Mouse (Mus musculus) embryonic facial prominence, embryonic 14.5 days (tissue): ENCODE results near the gene Ndufb8. TPM values are rescaled to one million over a fixed set of nuclear protein-coding genes. Genes with fewer than 3 reads are reported as not detected.

Source experiments
- ATAC-seq: fragments of 200-750 bp; cut with Nextera tagmentation; 2 replicates; pipeline ENCODE4 v1.8.0; 2017; ENCODE audit warnings: low read depth, moderate number of reproducible peaks, moderate TSS enrichment
- DNase-seq: peaks from one replicate; pipeline ENCODE4 v3.0.0-alpha.2; 2015; ENCODE audit warnings: low spot score
- H3K27ac ChIP-seq: fragments of 300-500 bp; sonication (generic); replicated peaks from 2 replicates; pipeline ENCODE4 v1.5.1; 2014; ENCODE audit warnings: low read depth, mild to moderate bottlenecking, low read length, moderate library complexity
- H3K27me3 ChIP-seq: fragments of 300-500 bp; sonication (generic); replicated peaks from 2 replicates; pipeline ENCODE4 v1.6.1; 2014; ENCODE audit warnings: low read length; ENCODE audit not compliant: control insufficient read depth, insufficient read depth
- H3K36me3 ChIP-seq: fragments of 300-500 bp; sonication (generic); 2 replicates; pipeline ENCODE4 v1.6.1; 2014; ENCODE audit warnings: low read length, mixed read lengths; ENCODE audit not compliant: control insufficient read depth, insufficient read depth
- H3K4me1 ChIP-seq: fragments of 300-500 bp; sonication (generic); 2 replicates; pipeline ENCODE4 v1.6.1; 2014; ENCODE audit warnings: antibody characterized with exemption, low read length; ENCODE audit not compliant: control insufficient read depth, insufficient read depth
- H3K4me2 ChIP-seq: fragments of 300-500 bp; sonication (generic); 2 replicates; pipeline ENCODE4 v1.6.1; 2014; ENCODE audit warnings: low read depth, mild to moderate bottlenecking, low read length, moderate library complexity, mixed read lengths
- H3K4me3 ChIP-seq: fragments of 300-500 bp; sonication (generic); 2 replicates; pipeline ENCODE4 v1.5.1; 2014; ENCODE audit warnings: low read depth, mild to moderate bottlenecking, low read length
- H3K9ac ChIP-seq: fragments of 300-500 bp; sonication (generic); 2 replicates; pipeline ENCODE4 v1.6.1; 2014; ENCODE audit warnings: low read depth, mild to moderate bottlenecking, low read length, moderate library complexity, mixed read lengths
- H3K9me3 ChIP-seq: fragments of 300-500 bp; sonication (generic); 2 replicates; pipeline ENCODE4 v1.6.1; 2016; ENCODE audit warnings: low read length; ENCODE audit not compliant: control insufficient read depth
- WGBS: fragments of 180-500 bp; shearing (Covaris S2); extraction: QIAGEN DNeasy Blood & Tissue Kit; methylation state at CpG from one replicate; pipeline ENCODE4 v1.1.7; 2014; 5-methylcytosine and 5-hydroxymethylcytosine counted together
- polyA plus RNA-seq: library from polyadenylated mRNA; unstranded; fragments of >200 nt; fragmentation: Nextera tagmentation; extraction: Ambion mirVana; gene quantifications from 2 replicates; pipeline ENCODE4 v1.2.1, GENCODE M21; 2014

Gene Ndufb8
- polyA plus RNA-seq, 1 experiment from 2014 or later = 510 TPM

DNA sequence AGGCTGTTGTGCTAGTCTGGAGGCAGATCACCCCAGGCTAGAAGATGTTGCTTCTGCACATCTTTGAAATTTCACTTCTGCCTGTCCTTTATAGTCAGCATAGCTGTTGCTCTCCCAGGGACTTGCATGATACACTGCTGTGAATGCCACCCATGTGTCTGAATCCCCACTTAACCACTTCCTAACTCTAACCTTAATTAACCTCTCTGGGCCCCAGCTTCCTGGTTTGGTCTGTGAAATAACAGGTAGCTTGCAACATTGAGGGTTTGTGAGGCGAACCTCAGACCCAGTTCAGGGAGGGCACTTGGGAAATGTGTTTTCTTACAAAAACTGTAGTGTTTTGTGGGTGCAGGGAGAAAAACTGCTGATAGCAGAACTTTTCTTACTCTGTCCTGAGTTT lies 22.8 kb upstream of the Ndufb8 start:
- Histone ChIP-seq H3K36me3 (peaks cover 22% of the 10 kb centered on the region), H3K4me1 (no peaks in the 10 kb centered on the region), H3K9ac (no peak overlapping the region), H3K4me3 (no peak overlapping the region), H3K27me3 (no peaks in the 10 kb centered on the region), H3K9me3 (no peaks in the 10 kb centered on the region), H3K27ac (no peak overlapping the region), H3K4me2 (no peak overlapping the region)
- 56% methylated on average over 1 of the region's 1 CpGs for WGBS
- ATAC-seq (no peak), DNase-seq (no peak)

GRCm38 (mm10) chr19:44576275-44576674 lies 21.0 kb upstream of the Ndufb8 start:
- no peak for DNase-seq
- Histone ChIP-seq H3K27ac (no peak overlapping the region), H3K4me2 (no peak overlapping the region), H3K4me3 (no peak overlapping the region), H3K4me1 (no peaks in the 10 kb centered on the region), H3K27me3 (no peaks in the 10 kb centered on the region), H3K9ac (no peak overlapping the region), H3K9me3 (no peaks in the 10 kb centered on the region), H3K36me3 (peaks cover 40% of the 10 kb centered on the region)
- peak; percentile 69 for ATAC-seq
- 72% methylated on average over 7 of the region's 7 CpGs for WGBS

GRCm38 (mm10) chr19:44567763-44568162 lies 12.5 kb upstream of the Ndufb8 start:
- Histone ChIP-seq H3K4me1 (peaks cover 16% of the 10 kb centered on the region), H3K36me3 (peaks cover 84% of the 10 kb centered on the region), H3K27ac (no peak overlapping the region), H3K9me3 (no peaks in the 10 kb centered on the region), H3K4me3 (no peak overlapping the region), H3K27me3 (no peaks in the 10 kb centered on the region), H3K4me2 (no peak overlapping the region), H3K9ac (no peak overlapping the region)
- WGBS = 85% methylated on average over 3 of the region's 3 CpGs
- DNase-seq (no peak), ATAC-seq (no peak)

- 88% methylated on average over 14 of the region's 14 CpGs for WGBS
- H3K27ac ChIP-seq = no peak overlapping the region
- H3K4me3 ChIP-seq = no peak overlapping the region; the same call in 1 of the 2 replicates
- DNase-seq (no peak), ATAC-seq (no peak)
- H3K9me3 ChIP-seq = no peaks in the 10 kb centered on the region
- H3K27me3 ChIP-seq = no peaks in the 10 kb centered on the region; the same call in 1 of the 2 replicates
- peaks cover 16% of the 10 kb centered on the region for H3K4me1 ChIP-seq
- H3K36me3 ChIP-seq = peaks cover 47% of the 10 kb centered on the region
- peak overlapping the region; percentile 76 for H3K4me2 ChIP-seq
- no peak overlapping the region for H3K9ac ChIP-seq
Observed at GRCm38 (mm10) chr19:44564006-44564405, 8.8 kb upstream of the Ndufb8 start.

GRCm38 (mm10) chr19:44562652-44563206 lies 7.5 kb upstream of the Ndufb8 start, which contains the start of gene Hif1an:
TSS of gene Hif1an (plus strand) at chr19:44562850.
- Histone ChIP-seq H3K4me1 (peaks cover 16% of the 10 kb centered on the region), H3K4me2 (peak within 1 kb of the TSS; percentile 76), H3K27me3 (no peaks in the 10 kb centered on the region; the same call in 1 of the 2 replicates), H3K9ac (peak within 1 kb of the TSS; percentile 75), H3K27ac (peak within 1 kb of the TSS; percentile 54), H3K9me3 (no peaks in the 10 kb centered on the region), H3K36me3 (peaks cover 34% of the 10 kb centered on the region), H3K4me3 (peak within 1 kb of the TSS; percentile 63)
- ATAC-seq (peak; percentile 98), DNase-seq (peak; percentile 98)
- WGBS = under 1% methylated on average over 32 of the region's 33 CpGs

- no peak for ATAC-seq
- WGBS = 3% methylated on average over 8 of the region's 8 CpGs
- H3K4me1 ChIP-seq = peaks cover 6% of the 10 kb centered on the region; the same call in 1 of the 2 replicates
- H3K9me3 ChIP-seq = no peaks in the 10 kb centered on the region
- H3K4me3 ChIP-seq = peak overlapping the region; percentile 91
- no peak for DNase-seq
- H3K36me3 ChIP-seq = peaks cover 39% of the 10 kb centered on the region
- peak overlapping the region; percentile 93 for H3K4me2 ChIP-seq
- no peak overlapping the region for H3K27ac ChIP-seq
- no peaks in the 10 kb centered on the region; the same call in 1 of the 2 replicates for H3K27me3 ChIP-seq
- H3K9ac ChIP-seq = peak overlapping the region; percentile 94
Observed at GRCm38 (mm10) chr19:44554490-44554860, 765 bp downstream of the Ndufb8 start.

GRCm38 (mm10) chr19:44553286-44553685 lies 2.0 kb downstream of the Ndufb8 start:
- DNase-seq (no peak), ATAC-seq (no peak)
- Histone ChIP-seq H3K4me1 (peaks cover 6% of the 10 kb centered on the region; the same call in 1 of the 2 replicates), H3K9me3 (no peaks in the 10 kb centered on the region), H3K4me2 (no peak overlapping the region), H3K27me3 (no peaks in the 10 kb centered on the region; the same call in 1 of the 2 replicates), H3K27ac (no peak overlapping the region), H3K36me3 (peaks cover 51% of the 10 kb centered on the region), H3K9ac (no peak overlapping the region), H3K4me3 (no peak overlapping the region)
- WGBS = 96% methylated on average over 4 of the region's 4 CpGs

GRCm38 (mm10) chr19:44552731-44553130 lies 2.5 kb downstream of the Ndufb8 start, which contains the start of gene Gm20538:
TSS of gene Gm20538 (minus strand) at chr19:44552831.
- ATAC-seq = no peak
- no peak for DNase-seq
- WGBS = 96% methylated on average over 4 of the region's 4 CpGs
- Histone ChIP-seq H3K27me3 (no peaks in the 10 kb centered on the region; the same call in 1 of the 2 replicates), H3K4me1 (peaks cover 6% of the 10 kb centered on the region; the same call in 1 of the 2 replicates), H3K9me3 (no peaks in the 10 kb centered on the region), H3K4me2 (no peak within 1 kb of the TSS), H3K36me3 (peaks cover 57% of the 10 kb centered on the region), H3K27ac (no peak within 1 kb of the TSS), H3K4me3 (no peak within 1 kb of the TSS), H3K9ac (no peak within 1 kb of the TSS)
